Mouse (Mus musculus): ENCODE results near the gene Ppil6. TPM values are rescaled to one million over a fixed set of nuclear protein-coding genes. Genes with fewer than 3 reads are reported as not detected.

Ppil6 gene
- polyA plus RNA-seq, 1 experiment from 2014 or later = 4.5 TPM

GRCm38 (mm10) chr10:41460501-41460900, 29.7 kb upstream of the Ppil6 start:
- H3K4me2 ChIP-seq (ENCODE audit: low read length) = no peak overlapping the region
- H3K9ac ChIP-seq (ENCODE audit: low read depth, low read length) = no peak overlapping the region
- H3K4me1 ChIP-seq (ENCODE audit: control insufficient read depth, insufficient read depth, low read depth, low read length) = no peaks in the 10 kb centered on the region
- no peaks in the 10 kb centered on the region for H3K27me3 ChIP-seq (replicated peaks; ENCODE audit: control insufficient read depth, insufficient read depth, low read length)
- WGBS = 28% methylated on average over 2 of the region's 2 CpGs
- no peak overlapping the region for H3K27ac ChIP-seq (ENCODE audit: low read depth, low read length)
- no peaks in the 10 kb centered on the region for H3K9me3 ChIP-seq (ENCODE audit: control insufficient read depth, low read length)
- no peak for ATAC-seq
- H3K4me3 ChIP-seq (ENCODE audit: low read length) = no peak overlapping the region
- H3K36me3 ChIP-seq (ENCODE audit: control insufficient read depth, insufficient read depth, low read length) = peaks cover 17% of the 10 kb centered on the region

- no peaks in the 10 kb centered on the region for H3K9me3 ChIP-seq (ENCODE audit: control insufficient read depth, low read length)
- no peaks in the 10 kb centered on the region for H3K27me3 ChIP-seq (replicated peaks; ENCODE audit: control insufficient read depth, insufficient read depth, low read length)
- H3K4me3 ChIP-seq (ENCODE audit: low read length) = no peak overlapping the region
- H3K4me1 ChIP-seq (ENCODE audit: control insufficient read depth, insufficient read depth, low read depth, low read length) = no peaks in the 10 kb centered on the region
- no peak overlapping the region for H3K4me2 ChIP-seq (ENCODE audit: low read length)
- H3K36me3 ChIP-seq (ENCODE audit: control insufficient read depth, insufficient read depth, low read length) = peaks cover 12% of the 10 kb centered on the region
- 0 out of 2 replicates have a peak overlapping the region, but pooled peaks have one; percentile 9 for H3K9ac ChIP-seq (ENCODE audit: low read depth, low read length)
- 84% methylated on average over 3 of the region's 3 CpGs for WGBS
- no peak overlapping the region for H3K27ac ChIP-seq (ENCODE audit: low read depth, low read length)
- peak; percentile 32; the same call in 1 of the 2 replicates for ATAC-seq
Observed at GRCm38 (mm10) chr10:41461057-41461722, 29.0 kb upstream of the Ppil6 start.

- Histone ChIP-seq H3K4me3 (ENCODE audit: low read length) (no peak overlapping the region), H3K36me3 (ENCODE audit: control insufficient read depth, insufficient read depth, low read length) (peaks cover 7% of the 10 kb centered on the region; the same call in 1 of the 2 replicates), H3K4me1 (ENCODE audit: control insufficient read depth, insufficient read depth, low read depth, low read length) (no peaks in the 10 kb centered on the region), H3K9ac (ENCODE audit: low read depth, low read length) (no peak overlapping the region), H3K9me3 (ENCODE audit: control insufficient read depth, low read length) (no peaks in the 10 kb centered on the region), H3K27ac (ENCODE audit: low read depth, low read length) (peak overlapping the region; percentile 47), H3K27me3 (replicated peaks; ENCODE audit: control insufficient read depth, insufficient read depth, low read length) (no peaks in the 10 kb centered on the region), H3K4me2 (ENCODE audit: low read length) (no peak overlapping the region)
- WGBS = 30% methylated on average over 15 of the region's 15 CpGs
- ATAC-seq = peak; percentile 79
Observed at GRCm38 (mm10) chr10:41464401-41464955, 25.8 kb upstream of the Ppil6 start.

GRCm38 (mm10) chr10:41467325-41467724, 22.9 kb upstream of the Ppil6 start:
- H3K4me3 ChIP-seq (ENCODE audit: low read length) = no peak overlapping the region
- 27% methylated on average over 6 of the region's 6 CpGs for WGBS
- no peaks in the 10 kb centered on the region for H3K4me1 ChIP-seq (ENCODE audit: control insufficient read depth, insufficient read depth, low read depth, low read length)
- H3K27ac ChIP-seq (ENCODE audit: low read depth, low read length) = no peak overlapping the region
- H3K9me3 ChIP-seq (ENCODE audit: control insufficient read depth, low read length) = no peaks in the 10 kb centered on the region
- no peak for ATAC-seq
- H3K36me3 ChIP-seq (ENCODE audit: control insufficient read depth, insufficient read depth, low read length) = peaks cover 7% of the 10 kb centered on the region; the same call in 1 of the 2 replicates
- H3K9ac ChIP-seq (ENCODE audit: low read depth, low read length) = no peak overlapping the region
- H3K4me2 ChIP-seq (ENCODE audit: low read length) = no peak overlapping the region
- no peaks in the 10 kb centered on the region for H3K27me3 ChIP-seq (replicated peaks; ENCODE audit: control insufficient read depth, insufficient read depth, low read length)

- Histone ChIP-seq H3K4me1 (ENCODE audit: control insufficient read depth, insufficient read depth, low read depth, low read length) (peaks cover under 1% of the 10 kb centered on the region), H3K4me3 (ENCODE audit: low read length) (no peak overlapping the region), H3K36me3 (ENCODE audit: control insufficient read depth, insufficient read depth, low read length) (no peaks in the 10 kb centered on the region), H3K9ac (ENCODE audit: low read depth, low read length) (no peak overlapping the region), H3K27me3 (replicated peaks; ENCODE audit: control insufficient read depth, insufficient read depth, low read length) (no peaks in the 10 kb centered on the region), H3K4me2 (ENCODE audit: low read length) (no peak overlapping the region), H3K27ac (ENCODE audit: low read depth, low read length) (no peak overlapping the region), H3K9me3 (ENCODE audit: control insufficient read depth, low read length) (no peaks in the 10 kb centered on the region)
- WGBS = 86% methylated on average over 3 of the region's 3 CpGs
- ATAC-seq = no peak
Observed at GRCm38 (mm10) chr10:41470693-41471092, 19.5 kb upstream of the Ppil6 start.

DNA sequence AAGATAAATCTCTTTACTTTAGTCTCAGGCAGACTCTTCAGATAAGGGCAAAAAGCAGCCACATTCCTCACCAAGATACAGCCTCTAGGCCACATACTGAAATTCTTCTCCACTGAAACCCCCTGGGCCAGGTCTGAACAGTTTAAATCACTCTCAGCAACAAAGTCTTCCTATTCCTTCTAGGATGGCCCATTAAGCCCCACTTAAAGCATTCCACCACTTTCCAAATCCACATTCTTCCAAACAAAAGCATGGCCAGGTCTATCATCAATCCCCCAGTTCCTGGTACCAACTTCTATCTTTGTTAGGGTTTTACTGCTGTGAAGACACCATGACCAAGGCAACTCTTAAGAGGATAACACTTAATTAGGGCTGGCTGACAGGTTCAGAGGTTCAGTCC, 17.7 kb upstream of the Ppil6 start:
- H3K9me3 ChIP-seq (ENCODE audit: control insufficient read depth, low read length) = no peaks in the 10 kb centered on the region
- H3K4me1 ChIP-seq (ENCODE audit: control insufficient read depth, insufficient read depth, low read depth, low read length) = peaks cover 19% of the 10 kb centered on the region
- no peaks in the 10 kb centered on the region for H3K36me3 ChIP-seq (ENCODE audit: control insufficient read depth, insufficient read depth, low read length)
- H3K27me3 ChIP-seq (replicated peaks; ENCODE audit: control insufficient read depth, insufficient read depth, low read length) = no peaks in the 10 kb centered on the region
- H3K9ac ChIP-seq (ENCODE audit: low read depth, low read length) = no peak overlapping the region
- no peak overlapping the region for H3K4me2 ChIP-seq (ENCODE audit: low read length)
- no peak for ATAC-seq
- no peak overlapping the region for H3K4me3 ChIP-seq (ENCODE audit: low read length)
- no peak overlapping the region for H3K27ac ChIP-seq (ENCODE audit: low read depth, low read length)

- Histone ChIP-seq H3K4me3 (ENCODE audit: low read length) (no peak overlapping the region), H3K27me3 (replicated peaks; ENCODE audit: control insufficient read depth, insufficient read depth, low read length) (no peaks in the 10 kb centered on the region), H3K9me3 (ENCODE audit: control insufficient read depth, low read length) (no peaks in the 10 kb centered on the region), H3K27ac (ENCODE audit: low read depth, low read length) (no peak overlapping the region), H3K4me2 (ENCODE audit: low read length) (no peak overlapping the region), H3K36me3 (ENCODE audit: control insufficient read depth, insufficient read depth, low read length) (no peaks in the 10 kb centered on the region), H3K4me1 (ENCODE audit: control insufficient read depth, insufficient read depth, low read depth, low read length) (peaks cover 19% of the 10 kb centered on the region), H3K9ac (ENCODE audit: low read depth, low read length) (no peak overlapping the region)
- 77% methylated on average over 5 of the region's 5 CpGs for WGBS
- no peak for ATAC-seq
Observed at GRCm38 (mm10) chr10:41472962-41473481, 17.2 kb upstream of the Ppil6 start.

DNA sequence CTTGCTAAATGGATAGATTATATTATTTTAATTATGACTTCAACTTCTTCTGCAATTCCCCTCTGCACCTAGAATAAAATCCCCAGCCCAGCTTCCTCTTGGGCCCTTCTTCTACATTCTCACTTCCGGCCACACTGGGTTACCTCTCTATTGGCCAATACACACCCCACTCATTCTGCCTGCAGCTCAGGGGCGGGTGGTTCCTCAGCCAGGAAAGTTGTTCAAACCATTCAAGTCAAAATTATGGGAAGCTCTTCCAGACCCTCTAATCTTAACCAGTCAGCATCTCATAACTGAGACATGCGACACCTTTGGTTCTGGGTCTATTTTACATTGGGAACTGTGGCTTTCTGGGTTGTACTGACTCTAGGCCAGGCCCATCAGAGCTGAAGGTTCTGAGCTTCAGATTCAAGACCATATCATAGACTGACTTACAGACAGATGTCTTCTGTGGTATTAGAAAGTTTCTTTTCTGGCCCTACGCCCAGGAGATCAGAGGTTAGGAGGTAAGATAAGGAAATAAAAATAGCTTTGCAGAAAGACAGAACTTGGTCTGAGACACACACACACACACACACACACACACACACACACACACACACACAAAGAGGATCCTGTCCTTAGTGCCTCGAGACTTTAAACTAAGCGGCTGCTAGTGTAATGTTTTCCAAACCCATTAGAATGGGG, 16.3 kb upstream of the Ppil6 start:
- Histone ChIP-seq H3K4me3 (ENCODE audit: low read length) (no peak overlapping the region), H3K27me3 (replicated peaks; ENCODE audit: control insufficient read depth, insufficient read depth, low read length) (no peaks in the 10 kb centered on the region), H3K36me3 (ENCODE audit: control insufficient read depth, insufficient read depth, low read length) (no peaks in the 10 kb centered on the region), H3K9me3 (ENCODE audit: control insufficient read depth, low read length) (no peaks in the 10 kb centered on the region), H3K4me1 (ENCODE audit: control insufficient read depth, insufficient read depth, low read depth, low read length) (peaks cover 19% of the 10 kb centered on the region), H3K27ac (ENCODE audit: low read depth, low read length) (no peak overlapping the region), H3K9ac (ENCODE audit: low read depth, low read length) (no peak overlapping the region), H3K4me2 (ENCODE audit: low read length) (no peak overlapping the region)
- WGBS = 87% methylated on average over 6 of the region's 6 CpGs
- ATAC-seq = no peak

DNA sequence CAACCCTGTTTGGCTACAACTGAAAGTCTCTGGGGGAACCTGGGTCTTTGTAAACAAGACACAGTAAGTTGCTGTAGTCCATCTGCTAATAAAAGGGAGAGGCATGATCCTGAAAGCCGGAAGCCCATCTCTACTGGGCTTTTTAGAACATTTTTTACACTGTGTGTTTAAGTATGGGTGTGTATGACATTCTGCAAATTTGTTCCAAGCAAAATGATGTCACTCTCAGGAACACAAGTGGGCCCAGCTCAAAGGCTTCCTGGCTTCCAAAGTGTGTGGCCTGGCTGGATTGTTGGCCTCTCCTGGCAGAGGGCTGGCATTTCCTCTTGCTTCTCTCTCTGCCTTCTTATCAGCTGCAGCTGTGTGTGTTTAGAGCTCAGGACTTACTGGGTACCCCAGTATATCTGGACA, 15.3 kb upstream of the Ppil6 start:
- no peaks in the 10 kb centered on the region for H3K36me3 ChIP-seq (ENCODE audit: control insufficient read depth, insufficient read depth, low read length)
- no peak overlapping the region for H3K9ac ChIP-seq (ENCODE audit: low read depth, low read length)
- H3K9me3 ChIP-seq (ENCODE audit: control insufficient read depth, low read length) = no peaks in the 10 kb centered on the region
- H3K27me3 ChIP-seq (replicated peaks; ENCODE audit: control insufficient read depth, insufficient read depth, low read length) = no peaks in the 10 kb centered on the region
- no peak overlapping the region for H3K4me2 ChIP-seq (ENCODE audit: low read length)
- WGBS = 76% methylated on average over 1 of the region's 1 CpGs
- H3K4me1 ChIP-seq (ENCODE audit: control insufficient read depth, insufficient read depth, low read depth, low read length) = peaks cover 19% of the 10 kb centered on the region
- no peak overlapping the region for H3K4me3 ChIP-seq (ENCODE audit: low read length)
- no peak for ATAC-seq
- peak overlapping the region; percentile 2; the same call in 1 of the 2 replicates for H3K27ac ChIP-seq (ENCODE audit: low read depth, low read length)

Measured in hindbrain, embryonic 16.5 days (tissue).